ENCODE assay signal across 9 mouse cellular contexts in genomic region chr10:25539146-25539770, GRCm38 (mm10). TPM values are rescaled to one million over a fixed set of nuclear protein-coding genes. Genes with fewer than 3 reads are reported as not detected.
DNase-seq lines count a peak whose midpoint lies in the region; ATAC-seq and TF ChIP-seq lines count a peak whose summit lies in the region.
"Had no signal": no experiment of that assay in that cellular context is flagged by ENCODE, and none has a peak within 500 bp of the region (broad histone marks: within the 10 kb centered on the region; RNA-seq: fewer than 3 reads in every experiment).

No protein-coding gene starts in this region.

- no peak for TF ChIP-seq POLR2A in small intestine, adult 2 months (IDR thresholded peaks at IDR 0.05; ENCODE audit: low read depth, low read length)

- WGBS in embryonic facial prominence, embryonic 11.5 days: 68% methylated on average over 4 of the region's 4 CpGs
- WGBS in embryonic facial prominence, embryonic 10.5 days: 78% methylated on average over 4 of the region's 4 CpGs
- WGBS in small intestine, adult 2 months: 24% methylated on average over 4 of the region's 4 CpGs

- no peaks in the 10 kb centered on the region for H3K9me3 ChIP-seq in embryonic facial prominence, embryonic 11.5 days (replicated peaks; ENCODE audit: control insufficient read depth, low read length)
- no peaks in the 10 kb centered on the region for H3K9me3 ChIP-seq in embryonic facial prominence, embryonic 10.5 days
- H3K9me3 ChIP-seq: limb, embryonic 13.5 days had no signal

- H3K4me2 ChIP-seq in embryonic facial prominence, embryonic 11.5 days (ENCODE audit: low read depth, low read length): no peak overlapping the region
- H3K4me2 ChIP-seq: limb, embryonic 13.5 days had no signal

- peak; percentile 14 for DNase-seq in embryonic facial prominence, embryonic 11.5 days (ENCODE audit: low spot score)
- no peak for DNase-seq in embryonic facial prominence, embryonic 10.5 days (ENCODE audit: low spot score)
- DNase-seq in 3T3-L1 (ENCODE audit: low read depth, low spot score): peak; percentile 40
- peak; percentile 47 to 77 for DNase-seq in frontal cortex, postnatal 36 days (ENCODE audit: low spot score in 2 of 2)
- DNase-seq in layer of hippocampus, adult 9-10 months (ENCODE audit: low spot score): peak; percentile 27
- DNase-seq in spleen, postnatal 36 days (ENCODE audit: low spot score in 2 of 2): no peak
- DNase-seq in spleen, adult 12 weeks (ENCODE audit: low spot score): no peak

- no peak overlapping the region for H3K4me3 ChIP-seq in embryonic facial prominence, embryonic 11.5 days (ENCODE audit: low read depth, low read length)
- no peak overlapping the region for H3K4me3 ChIP-seq in embryonic facial prominence, embryonic 10.5 days
- H3K4me3 ChIP-seq in small intestine, adult 2 months (ENCODE audit: low read depth, low read length): no peak overlapping the region
- H3K4me3 ChIP-seq: limb, embryonic 13.5 days had no signal

- H3K27me3 ChIP-seq in embryonic facial prominence, embryonic 11.5 days (ENCODE audit: control insufficient read depth, insufficient read depth, low read length): no peaks in the 10 kb centered on the region
- no peaks in the 10 kb centered on the region for H3K27me3 ChIP-seq in embryonic facial prominence, embryonic 10.5 days (replicated peaks; ENCODE audit: low read depth, poor library complexity, severe bottlenecking)
- H3K27me3 ChIP-seq in small intestine, adult 2 months (ENCODE audit: control insufficient read depth, insufficient read depth, low read length): no peaks in the 10 kb centered on the region
- H3K27me3 ChIP-seq: limb, embryonic 13.5 days had no signal

- H3K36me3 ChIP-seq in embryonic facial prominence, embryonic 11.5 days (replicated peaks; ENCODE audit: control insufficient read depth, insufficient read depth, low read depth, low read length): no peaks in the 10 kb centered on the region
- H3K36me3 ChIP-seq in embryonic facial prominence, embryonic 10.5 days (replicated peaks): no peaks in the 10 kb centered on the region
- H3K36me3 ChIP-seq in small intestine, adult 2 months (ENCODE audit: control insufficient read depth, insufficient read depth, low read length): no peaks in the 10 kb centered on the region
- H3K36me3 ChIP-seq: limb, embryonic 13.5 days had no signal

- no peak for TF ChIP-seq CTCF in small intestine, adult 2 months (IDR thresholded peaks at IDR 0.05; ENCODE audit: extremely low read depth, insufficient read length, insufficient replicate concordance, low read depth, low read length)

- H3K9ac ChIP-seq in embryonic facial prominence, embryonic 11.5 days (replicated peaks; ENCODE audit: low read length): no peak overlapping the region
- H3K9ac ChIP-seq: limb, embryonic 13.5 days had no signal

- H3K27ac ChIP-seq in embryonic facial prominence, embryonic 11.5 days (replicated peaks; ENCODE audit: low read depth, low read length): no peak overlapping the region
- no peak overlapping the region for H3K27ac ChIP-seq in embryonic facial prominence, embryonic 10.5 days (replicated peaks)
- peak overlapping the region; percentile 85 for H3K27ac ChIP-seq in small intestine, adult 2 months (ENCODE audit: insufficient read depth, low read depth, low read length)
- H3K27ac ChIP-seq: limb, embryonic 13.5 days had no signal

- no peak for ATAC-seq in embryonic facial prominence, embryonic 11.5 days (replicated peaks; ENCODE audit: insufficient number of reproducible peaks, low FRiP score, low TSS enrichment, low read depth)

- H3K4me1 ChIP-seq in embryonic facial prominence, embryonic 11.5 days (ENCODE audit: control insufficient read depth, insufficient read depth, low read length): no peaks in the 10 kb centered on the region
- no peaks in the 10 kb centered on the region; the same call in 1 of the 2 replicates for H3K4me1 ChIP-seq in embryonic facial prominence, embryonic 10.5 days
- peaks cover 14% of the 10 kb centered on the region for H3K4me1 ChIP-seq in small intestine, adult 2 months (ENCODE audit: control insufficient read depth, insufficient read depth, insufficient read length, low read length)
- H3K4me1 ChIP-seq: limb, embryonic 13.5 days had no signal

RNA-seq across cellular contexts. Expression of gene Smlr1, which starts 3.2 kb away (rescaled TPM):
- not detected in 2 replicates for polyA plus RNA-seq in embryonic facial prominence, embryonic 11.5 days (2014; fragmentation: Nextera tagmentation; extraction: Ambion mirVana)
- not detected in 2 replicates for polyA plus RNA-seq in embryonic facial prominence, embryonic 10.5 days (2016; fragmentation: Nextera tagmentation; extraction: Ambion mirVana)
- polyA plus RNA-seq in small intestine, adult 2 months (2012; rRNA removed): 27.1 and 58.7 TPM in 2 replicates
- polyA plus RNA-seq: limb, embryonic 13.5 days had no signal

Comparison
In these comparisons a context has a peak if more than half of its experiments do, and no peak if none do; other contexts are left out.
1. DNase-seq: peak in embryonic facial prominence, embryonic 11.5 days (single experiment), 3T3-L1 (single experiment), frontal cortex, postnatal 36 days (2 of 2) and layer of hippocampus, adult 9-10 months (single experiment); none in embryonic facial prominence, embryonic 10.5 days (single experiment), spleen, postnatal 36 days (0 of 2) and spleen, adult 12 weeks (single experiment).
2. RNA of gene Smlr1, which starts 3.2 kb away (polyA plus RNA-seq): 27.1 to 58.7 TPM in small intestine, adult 2 months; not detected in embryonic facial prominence, embryonic 11.5 days and not detected in embryonic facial prominence, embryonic 10.5 days; every median in the first group is over 10 times any median in the second.